In the genomic region with DNA sequence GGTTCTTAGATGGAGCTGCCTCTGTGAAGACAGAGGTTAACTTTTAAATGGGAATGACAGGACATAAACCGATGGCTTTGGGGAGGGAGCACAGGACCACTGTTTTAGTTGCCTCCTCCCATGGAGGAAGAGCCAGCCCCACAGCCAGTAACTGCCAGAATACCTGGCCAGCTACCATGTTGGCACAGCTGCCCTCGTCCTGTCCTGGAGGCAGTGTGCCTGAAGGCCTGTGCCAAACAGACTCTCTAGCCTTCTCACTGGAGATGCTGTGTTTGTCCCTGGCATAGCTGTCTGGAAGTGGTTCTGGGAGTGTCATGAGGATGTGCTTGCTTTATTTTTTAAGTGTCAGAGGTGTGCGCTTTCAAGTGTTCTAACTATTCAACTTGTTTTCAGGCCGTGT, we compare ENCODE assay signal across 24 mouse cellular contexts.
DNase-seq lines count a peak whose midpoint lies in the region; ATAC-seq and TF ChIP-seq lines count a peak whose summit lies in the region.
"Had no signal": no experiment of that assay in that cellular context is flagged by ENCODE, and none has a peak within 500 bp of the region (broad histone marks: within the 10 kb centered on the region; RNA-seq: fewer than 3 reads in every experiment).

No protein-coding gene starts in this region.

- H3K27me3 ChIP-seq in lung, embryonic 16.5 days (ENCODE audit: control insufficient read depth, insufficient read depth, low read depth, low read length), result no peaks in the 10 kb centered on the region
- H3K27me3 ChIP-seq: CH12.LX; hindbrain, embryonic 15.5 days had no signal

- no peak for TF ChIP-seq CTCF in gastrocnemius, adult 2 months (IDR thresholded peaks at IDR 0.05)

- H3K27ac ChIP-seq in lung, embryonic 16.5 days (ENCODE audit: low read length), result no peak overlapping the region
- peak overlapping the region; percentile 87 for H3K27ac ChIP-seq in gastrocnemius, adult 2 months
- H3K27ac ChIP-seq: forebrain, embryonic 10.5 days; heart, embryonic 10.5 days; hindbrain, embryonic 15.5 days; limb, embryonic 10.5 days had no signal

- WGBS in lung, embryonic 16.5 days, result 75% methylated on average over 4 of the region's 4 CpGs

- peak; percentile 47 to 56 for DNase-seq in heart, adult 18-20 months
- no peak for DNase-seq in heart, adult 11 months
- no peak for DNase-seq in lung, postnatal 14 days
- DNase-seq in gastrocnemius, adult 2 months, result peak; percentile 91
- peak; percentile 75 for DNase-seq in skeletal muscle tissue, adult 2 months (ENCODE audit: low read depth, low spot score)
- DNase-seq in thymus, postnatal 10 days (ENCODE audit: low spot score in 2 of 2), result no peak
- no peak for DNase-seq in natural killer cell, adult 2 months (ENCODE audit: low spot score in 2 of 2)
- DNase-seq: adrenal gland, adult 2 months; B cell, adult 2 months; kidney, adult 8-10 months; kidney, postnatal 36 days; liver, postnatal 0 days; lung, postnatal 10 days; thymus, adult 18-20 months had no signal

- H3K4me2 ChIP-seq in lung, embryonic 16.5 days (ENCODE audit: low read depth, low read length), result no peak overlapping the region
- H3K4me2 ChIP-seq: hindbrain, embryonic 15.5 days; liver, embryonic 11.5 days; midbrain, embryonic 11.5 days had no signal

- no peaks in the 10 kb centered on the region for H3K9me3 ChIP-seq in lung, embryonic 16.5 days (ENCODE audit: control insufficient read depth, low read length)
- H3K9me3 ChIP-seq: forebrain, embryonic 10.5 days; G1E; heart, embryonic 10.5 days; hindbrain, embryonic 15.5 days; limb, embryonic 10.5 days had no signal

- intact Hi-C loops in gastrocnemius, adult 2 months (cut with DNase I), result loop anchor here (5.0 kb wide), 1 partner anchor 71 kb away; no protein-coding TSS in a partner anchor

- H3K4me3 ChIP-seq in lung, embryonic 16.5 days (ENCODE audit: low read length), result no peak overlapping the region
- H3K4me3 ChIP-seq in gastrocnemius, adult 2 months, result no peak overlapping the region; the same call in 1 of the 2 replicates
- H3K4me3 ChIP-seq: forebrain, embryonic 10.5 days; heart, embryonic 10.5 days; hindbrain, embryonic 15.5 days; limb, embryonic 10.5 days had no signal

- 0 out of 2 replicates have a peak overlapping the region, but pooled peaks have one; percentile 21 for H3K9ac ChIP-seq in lung, embryonic 16.5 days (ENCODE audit: low read length)
- H3K9ac ChIP-seq: hindbrain, embryonic 15.5 days; liver, postnatal 0 days had no signal

- peaks cover 2% of the 10 kb centered on the region; the same call in 1 of the 2 replicates for H3K4me1 ChIP-seq in lung, embryonic 16.5 days (replicated peaks; ENCODE audit: control insufficient read depth, insufficient read depth, low read length)
- H3K4me1 ChIP-seq: heart, embryonic 10.5 days had no signal

- no peak for ATAC-seq in lung, embryonic 16.5 days (ENCODE audit: low read depth)
- ATAC-seq: forebrain, embryonic 16.5 days; liver, postnatal 0 days had no signal

- H3K36me3 ChIP-seq in lung, embryonic 16.5 days (ENCODE audit: control insufficient read depth, insufficient read depth, low read length), result peaks cover 30% of the 10 kb centered on the region

Comparison
In these comparisons a context has a peak if more than half of its experiments do, and no peak if none do; other contexts are left out.
1. DNase-seq: peak in heart, adult 18-20 months (2 of 2), gastrocnemius, adult 2 months (single experiment) and skeletal muscle tissue, adult 2 months (single experiment); none in heart, adult 11 months (single experiment), lung, postnatal 14 days (single experiment), thymus, postnatal 10 days (0 of 2) and natural killer cell, adult 2 months (0 of 2).